Mouse (Mus musculus): ENCODE measurements around the gene Zfp36. TPM values are rescaled to one million over a fixed set of nuclear protein-coding genes. Genes with fewer than 3 reads are reported as not detected.
A peak's percentile ranks its signal among the peaks of the same experiment; 100 is the strongest.
"Not testable (repeated sequence)": the region's sequence is repeated elsewhere in the genome, so short reads cannot be mapped to it uniquely, and the experiment has no call there.

The Zfp36 gene
- total RNA-seq (2021), result 14.8 and 16.1 TPM in 2 replicates
- long read RNA-seq, transcript Zfp36-202 (1 exons, 2,465 nt), result major isoform, 11 of 11 reads
- long read RNA-seq, partial matches to known transcripts, result 0 of 11 reads
- long read RNA-seq, other reads (novel, unspliced or antisense), result 0 of 11 reads

DNA sequence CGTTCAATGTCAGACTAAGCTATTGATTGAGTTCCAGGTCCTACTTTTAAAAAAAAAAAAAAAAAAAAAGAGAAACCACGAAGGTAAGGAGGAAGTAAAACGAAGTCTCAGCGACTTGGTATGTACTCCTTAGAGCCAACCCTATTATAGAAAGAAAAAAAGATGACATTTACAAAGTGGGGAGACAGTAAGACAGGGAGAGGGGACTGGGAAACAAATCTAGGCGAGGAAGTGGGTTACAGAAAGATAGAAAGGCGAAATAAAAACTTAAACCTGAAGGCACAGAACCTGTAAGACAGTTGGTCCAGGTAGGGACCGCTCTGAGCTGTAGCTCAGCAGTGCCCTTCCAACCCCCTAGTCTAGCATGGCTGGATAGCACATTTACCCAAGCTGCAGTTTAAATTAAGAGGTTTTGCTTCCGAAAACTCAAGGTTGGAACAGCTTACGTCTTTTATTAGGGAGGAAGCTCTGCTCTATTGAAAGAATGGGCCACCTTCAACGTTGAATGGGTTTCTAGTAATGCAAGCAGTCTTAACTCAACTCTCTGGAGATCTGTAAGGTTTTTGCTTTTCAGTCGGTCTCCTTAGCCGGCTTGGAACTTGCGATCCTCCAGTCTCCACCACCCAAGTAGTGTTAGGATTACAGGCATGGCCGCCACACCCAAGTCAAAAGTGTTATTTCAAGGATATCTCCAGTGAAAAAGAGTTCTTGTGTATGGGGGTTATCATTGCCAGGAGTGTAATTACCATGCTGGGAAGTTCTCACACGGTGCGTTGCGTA, at the start of gene Zfp36:
Gene Zfp36 (minus strand): TSS at position 17 of the 780 bp plus-strand sequence.
- no peak for DNase-seq

GRCm38 (mm10) chr7:28427738-28428137, 47.7 kb upstream of the Zfp36 start:
- no peak for DNase-seq

GRCm38 (mm10) chr7:28423018-28423417, 43.0 kb upstream of the Zfp36 start:
- no peak for DNase-seq

DNA sequence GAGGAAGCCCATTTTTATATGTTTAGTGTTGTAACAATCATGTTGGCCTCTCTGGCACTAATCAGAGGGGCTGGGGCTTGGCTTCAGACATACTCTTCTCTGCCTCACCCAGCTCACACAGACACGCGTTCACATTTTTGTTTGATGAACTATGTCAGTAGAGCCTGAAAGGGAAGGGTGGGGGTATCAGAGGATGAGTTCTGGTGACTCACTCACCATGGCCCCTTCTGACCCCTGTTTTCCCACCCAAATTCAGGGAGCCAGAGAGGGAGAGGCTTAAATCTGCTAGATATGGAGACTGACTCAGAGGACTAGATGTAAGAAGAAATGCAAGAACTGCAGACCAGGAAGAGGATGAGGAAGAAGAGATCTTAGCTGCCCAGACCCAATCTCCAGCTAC, 39.4 kb upstream of the Zfp36 start:
- no peak for DNase-seq

DNA sequence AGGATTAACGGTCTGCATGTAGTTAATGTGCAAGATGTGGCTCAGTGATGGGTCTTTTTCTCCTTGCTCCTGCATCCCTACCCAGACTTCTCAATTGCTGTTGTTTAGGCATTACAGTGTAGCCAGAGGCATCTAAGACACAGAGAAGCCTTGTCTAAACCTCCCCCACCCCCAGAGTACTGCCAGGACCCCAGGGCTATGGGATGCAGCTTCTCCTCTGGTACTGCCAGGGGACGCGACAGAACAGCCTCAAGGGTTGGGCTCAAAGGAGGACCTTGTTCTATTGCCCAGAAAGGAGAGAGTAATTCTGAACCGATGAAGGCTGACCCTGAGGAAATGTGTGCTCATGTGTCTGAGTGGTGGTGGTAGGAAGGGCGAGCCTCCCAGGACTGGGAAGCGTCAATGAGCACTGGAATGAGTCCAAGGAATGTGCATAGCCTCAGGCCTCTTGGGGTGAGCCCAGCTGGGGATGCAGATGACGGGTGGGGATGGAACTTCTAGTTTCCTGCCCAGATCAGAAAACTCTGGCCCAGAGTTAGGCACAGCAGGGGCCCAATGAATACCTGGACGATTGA, 38.1 kb upstream of the Zfp36 start:
- no peak for DNase-seq

GRCm38 (mm10) chr7:28417368-28417767, 37.3 kb upstream of the Zfp36 start:
- DNase-seq, result no peak

DNA sequence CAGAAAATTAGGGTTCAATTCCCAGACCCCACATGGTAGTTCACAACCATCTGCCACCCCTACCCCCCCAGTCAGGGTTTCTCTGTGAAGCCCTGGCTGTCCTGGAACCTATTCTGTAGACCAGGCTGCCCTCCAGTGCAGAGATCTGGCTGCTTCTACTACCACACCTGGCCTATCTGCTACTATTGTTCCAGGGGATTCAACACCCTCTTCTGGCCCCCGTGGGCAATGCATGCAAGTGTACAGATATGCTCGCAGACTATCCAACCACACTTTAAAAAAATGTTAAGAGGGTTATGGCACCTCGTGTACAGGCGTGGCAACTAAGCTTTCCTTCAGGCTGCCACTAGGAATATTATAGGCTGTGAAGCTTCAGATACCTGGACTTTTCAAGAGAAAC, 32.8 kb upstream of the Zfp36 start:
- no peak for DNase-seq

- peak; percentile 64 for DNase-seq
These were observed 30.9 kb upstream of the Zfp36 start for GRCm38 (mm10) chr7:28410841-28411475.

DNA sequence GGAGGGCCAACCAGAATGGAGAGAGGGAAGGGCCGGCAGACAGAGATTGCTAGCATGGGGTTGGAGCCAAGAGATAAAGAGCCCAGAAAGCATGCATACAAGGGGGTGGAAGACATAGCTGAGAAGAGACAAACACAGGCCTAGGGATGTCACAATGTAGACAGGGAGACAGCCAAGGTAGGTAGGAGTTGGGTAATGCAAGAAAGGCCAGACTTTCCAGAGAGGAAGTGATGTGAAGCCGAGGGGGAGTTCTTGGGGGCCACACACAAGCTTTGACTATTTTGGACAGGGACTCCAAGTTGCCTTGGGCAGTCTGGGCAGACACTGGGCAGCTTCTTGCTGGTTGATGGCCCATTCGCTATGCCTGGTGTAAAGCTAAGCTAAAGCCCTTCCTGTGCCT, 21.9 kb upstream of the Zfp36 start:
- no peak for DNase-seq

DNA sequence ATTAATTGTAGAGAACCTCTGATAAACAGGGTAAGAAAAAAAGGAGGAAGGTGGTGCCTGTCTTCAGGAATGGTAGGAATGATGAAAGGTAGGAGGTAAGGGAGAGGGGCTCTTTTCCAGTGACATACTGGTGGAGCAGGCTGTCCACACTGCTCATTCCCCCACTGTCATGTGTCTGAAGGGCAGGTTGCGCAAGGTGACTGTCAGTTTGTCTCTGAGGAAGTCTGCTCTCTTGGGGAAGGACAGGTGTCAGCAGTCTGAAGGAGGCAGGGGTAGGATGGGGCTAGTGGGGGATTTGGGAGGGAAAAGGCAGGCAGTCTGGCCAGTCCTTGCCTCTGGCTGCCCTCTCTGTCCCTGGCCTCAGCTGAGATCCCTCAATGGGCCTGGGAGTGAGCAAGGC, 21.0 kb upstream of the Zfp36 start:
- DNase-seq, result no peak

DNA sequence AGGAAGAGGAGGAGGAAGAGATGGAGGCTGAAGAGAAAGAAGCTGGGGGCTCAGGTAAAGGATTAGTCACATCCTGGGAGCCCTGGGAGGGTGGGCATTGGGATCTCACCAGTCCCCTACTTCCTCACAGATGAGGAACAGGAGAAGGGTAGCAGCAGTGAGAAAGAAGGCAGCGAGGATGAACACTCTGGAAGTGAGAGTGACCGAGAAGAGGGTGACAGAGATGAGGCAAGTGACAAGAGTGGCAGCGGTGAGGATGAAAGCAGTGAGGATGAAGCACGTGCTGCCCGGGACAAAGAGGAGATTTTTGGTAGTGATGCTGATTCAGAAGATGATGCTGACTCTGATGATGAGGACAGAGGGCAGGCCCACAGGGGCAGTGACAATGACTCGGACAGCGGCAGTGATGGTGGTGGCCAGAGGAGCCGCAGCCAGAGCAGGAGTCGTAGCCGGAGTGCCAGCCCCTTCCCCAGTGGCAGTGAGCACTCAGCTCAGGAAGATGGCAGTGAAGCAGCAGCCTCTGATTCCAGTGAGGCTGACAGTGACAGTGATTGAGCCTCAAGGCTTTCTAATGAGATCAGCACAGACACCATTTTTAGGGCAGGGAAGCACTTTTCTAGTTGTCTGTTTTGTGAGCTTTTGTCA, 18.8 kb upstream of the Zfp36 start:
- DNase-seq, result no peak

DNA sequence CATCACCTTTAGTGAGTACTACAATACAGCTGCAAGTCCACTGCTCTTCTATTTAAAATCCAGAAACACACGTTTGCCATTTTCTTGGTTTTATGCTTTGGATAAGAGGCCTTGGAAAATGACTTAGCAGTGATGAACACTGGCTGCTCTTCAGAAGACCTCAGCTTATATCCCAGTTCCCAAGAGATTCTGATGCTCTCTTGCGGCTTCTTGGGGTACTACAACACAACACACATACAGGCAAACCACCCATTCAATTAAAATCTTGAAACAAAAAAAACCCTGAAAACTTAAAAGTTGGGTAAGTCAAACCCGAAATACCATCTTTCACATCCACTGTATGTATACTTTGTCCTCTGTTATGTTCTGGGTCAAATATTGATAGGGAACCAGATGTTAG, 17.9 kb upstream of the Zfp36 start:
- no peak for DNase-seq

DNA sequence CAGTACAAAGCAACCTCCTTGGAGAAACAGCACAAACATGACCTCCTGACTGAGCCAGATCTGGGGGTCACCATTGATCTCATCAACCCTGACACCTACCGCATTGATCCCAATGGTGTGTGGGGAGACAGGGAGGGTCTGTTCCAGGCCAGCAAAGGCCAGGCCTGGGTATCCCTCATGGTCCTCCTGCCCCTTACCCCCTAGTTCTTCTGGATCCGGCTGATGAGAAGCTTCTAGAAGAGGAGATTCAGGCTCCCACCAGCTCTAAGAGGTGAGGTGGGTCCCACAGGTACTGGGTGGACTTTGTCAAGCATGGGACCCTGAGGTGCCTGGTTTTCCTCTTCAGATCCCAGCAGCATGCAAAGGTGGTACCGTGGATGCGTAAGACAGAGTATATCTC, 15.4 kb upstream of the Zfp36 start:
- DNase-seq, result no peak

DNA sequence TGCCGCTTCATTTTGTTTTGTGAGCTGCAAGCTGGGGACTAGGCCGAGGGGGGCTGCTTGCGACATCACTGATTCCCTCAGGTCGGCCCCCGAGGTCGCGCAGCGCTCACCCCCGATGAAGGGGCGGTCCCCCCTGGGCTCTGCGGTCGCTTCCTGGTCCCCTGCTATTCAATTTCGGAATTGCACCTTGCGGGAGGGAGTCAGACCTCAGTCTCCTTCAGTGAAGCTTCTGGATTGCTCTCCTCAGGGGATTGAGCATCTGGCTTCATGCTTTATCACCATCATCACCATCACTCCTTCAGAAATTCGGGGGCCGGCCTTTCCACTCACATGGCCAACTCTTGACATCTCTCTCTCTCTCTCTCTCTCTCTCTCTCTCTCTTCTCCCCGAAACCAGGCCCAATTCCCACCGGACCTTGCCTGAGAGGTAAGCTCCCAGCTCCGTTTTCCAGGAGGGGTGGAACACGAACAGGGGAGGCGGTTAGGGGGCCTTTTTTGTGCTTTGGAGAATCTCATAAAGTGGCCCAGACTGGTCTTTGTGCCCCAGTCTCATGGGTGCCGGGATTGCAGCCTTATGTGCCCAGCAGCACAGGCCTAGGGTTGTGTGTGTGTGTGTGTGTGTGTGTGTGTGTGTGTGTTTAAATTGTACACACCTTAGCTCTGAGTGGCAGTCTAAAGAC, 13.4 kb upstream of the Zfp36 start:
- DNase-seq, result no peak

DNA sequence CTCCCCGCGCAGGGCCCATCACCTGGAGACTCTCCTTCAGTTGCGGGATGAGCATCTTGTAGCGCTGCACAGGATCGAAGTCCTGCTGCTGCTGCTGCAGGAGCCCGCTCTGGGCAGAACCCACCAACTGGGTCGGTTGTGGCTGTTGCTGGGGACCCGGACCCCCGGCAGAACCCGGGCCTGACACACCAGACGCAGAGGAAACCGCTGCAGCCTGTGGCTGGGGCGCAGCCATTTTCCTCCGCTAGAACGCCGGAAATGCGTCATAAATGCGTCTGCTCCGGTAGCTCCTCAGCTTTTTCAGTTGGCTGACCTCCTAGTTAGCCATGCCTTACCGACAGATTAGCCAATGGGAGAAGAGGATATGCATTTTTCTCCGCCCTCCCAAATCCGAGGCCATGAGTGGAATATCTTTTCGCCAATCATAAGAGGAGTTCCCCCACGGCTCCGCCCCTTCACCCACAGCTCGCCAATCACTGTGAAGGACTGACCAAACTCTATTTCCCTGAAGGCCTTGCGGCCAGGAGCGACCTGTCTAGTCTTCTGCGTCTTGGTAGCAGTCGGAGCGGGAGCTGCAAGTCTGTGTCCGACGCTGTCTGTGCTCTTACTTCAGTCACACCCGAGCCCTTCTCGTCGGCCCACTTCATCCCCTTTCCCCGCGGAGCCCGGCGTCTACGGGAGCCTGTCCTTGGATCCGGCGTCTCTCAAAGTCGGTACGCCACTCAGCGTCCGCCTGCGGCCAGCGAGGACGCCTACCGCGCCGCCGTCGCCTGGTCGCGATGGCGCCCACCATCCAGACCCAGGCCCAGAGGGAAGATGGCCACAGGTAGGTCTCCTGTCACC, 12.6 kb upstream of the Zfp36 start, which contains the start of the genes Med29 and Paf1:
Gene Med29 (minus strand): TSS at position 280 of the 843 bp plus-strand sequence.
Gene Paf1 (plus strand): TSS at position 523 of the 843 bp plus-strand sequence.
- DNase-seq, result peak; percentile 91

- DNase-seq, result no peak
These were observed 10.3 kb upstream of the Zfp36 start for GRCm38 (mm10) chr7:28390331-28390730.

DNA sequence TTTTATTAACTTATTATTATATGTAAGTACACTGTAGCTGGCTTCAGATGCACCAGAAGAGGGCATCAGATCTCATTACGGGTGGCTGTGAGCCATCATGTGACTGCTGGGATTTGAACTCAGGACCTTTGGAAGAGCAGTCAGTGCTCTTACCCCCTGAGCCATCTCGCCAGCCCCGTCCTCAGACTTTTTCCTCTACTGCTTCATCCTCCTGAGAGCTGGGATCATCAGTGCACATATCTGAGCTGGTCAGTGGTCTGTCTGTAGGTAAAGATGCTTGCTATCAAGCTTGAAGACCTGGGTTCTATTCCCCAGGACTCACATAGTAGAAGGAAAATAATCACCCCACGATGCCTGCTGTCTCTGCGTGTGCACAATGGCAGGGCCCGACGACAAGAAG, 7.3 kb upstream of the Zfp36 start:
- not testable (repeated sequence) for DNase-seq

- DNase-seq, result not testable (repeated sequence)
These were observed 6.8 kb upstream of the Zfp36 start for GRCm38 (mm10) chr7:28386877-28387276.

- peak; percentile 87 for DNase-seq
These were observed 6.4 kb upstream of the Zfp36 start for GRCm38 (mm10) chr7:28386462-28386861.

DNA sequence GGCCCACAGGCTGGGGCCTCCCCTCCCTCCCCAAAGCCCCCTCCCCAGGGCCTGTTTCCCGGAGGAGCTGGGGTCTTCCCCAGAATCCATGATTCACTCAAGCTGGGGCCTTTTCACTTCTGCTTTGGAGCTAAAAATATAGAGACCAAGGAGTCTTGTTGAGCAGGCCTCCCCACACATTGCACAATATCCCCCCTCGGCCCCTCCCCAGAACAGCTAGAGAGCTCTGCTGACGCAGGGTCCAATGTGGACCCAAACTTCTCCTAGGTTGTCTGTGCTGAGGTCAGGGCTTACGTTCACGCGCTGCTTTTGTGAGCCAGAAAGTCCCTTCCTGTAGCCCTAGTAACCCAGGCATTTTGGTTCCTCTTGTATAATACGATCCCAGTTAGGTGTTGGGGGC, 6.0 kb upstream of the Zfp36 start:
- DNase-seq, result no peak

GRCm38 (mm10) chr7:28385196-28385595, 5.1 kb upstream of the Zfp36 start:
- no peak for DNase-seq

All from adrenal gland, postnatal 25 days (tissue).